Mouse (Mus musculus) heart, postnatal 0 days (tissue): ENCODE measurements around the gene Hmcn2. TPM values are rescaled to one million over a fixed set of nuclear protein-coding genes. Genes with fewer than 3 reads are reported as not detected.
A peak's percentile ranks its signal among the peaks of the same experiment; 100 is the strongest.

Experiments
- ATAC-seq: fragments of 200-750 bp; cut with Nextera tagmentation; 2 replicates; pipeline ENCODE4 v1.8.0; 2017; ENCODE audit warnings: low read depth, moderate number of reproducible peaks, moderate library complexity; ENCODE audit not compliant: insufficient read depth
- DNase-seq: peaks from one replicate; pipeline ENCODE4 v3.0.0-alpha.2; 2016; ENCODE audit warnings: low spot score
- H3K27ac ChIP-seq: fragments of 300-500 bp; sonication (generic); 2 replicates; pipeline ENCODE4 v1.5.1; 2014; ENCODE audit warnings: low read depth, mild to moderate bottlenecking
- H3K27me3 ChIP-seq: fragments of 300-500 bp; sonication (generic); 2 replicates; pipeline ENCODE4 v1.6.1; 2014; ENCODE audit warnings: low read length, mixed read lengths; ENCODE audit not compliant: control insufficient read depth, insufficient read depth
- H3K36me3 ChIP-seq: fragments of 300-500 bp; sonication (generic); replicated peaks from 2 replicates; pipeline ENCODE4 v1.6.1; 2014; ENCODE audit warnings: low read length, mixed read lengths; ENCODE audit not compliant: control insufficient read depth, insufficient read depth
- H3K4me1 ChIP-seq: fragments of 300-500 bp; sonication (generic); 2 replicates; pipeline ENCODE4 v1.6.1; 2014; ENCODE audit warnings: antibody characterized with exemption; ENCODE audit not compliant: control insufficient read depth, insufficient read depth
- H3K4me2 ChIP-seq: fragments of 300-500 bp; sonication (generic); 2 replicates; pipeline ENCODE4 v1.6.1; 2014; ENCODE audit warnings: low read depth, mild to moderate bottlenecking, low read length, moderate library complexity
- H3K4me3 ChIP-seq: fragments of 300-500 bp; sonication (generic); 2 replicates; pipeline ENCODE4 v1.5.1; 2014; ENCODE audit warnings: low read depth, low read length
- H3K9ac ChIP-seq: fragments of 300-500 bp; sonication (generic); replicated peaks from 2 replicates; pipeline ENCODE4 v1.6.1; 2014; ENCODE audit warnings: low read depth, low read length, mixed read lengths
- H3K9me3 ChIP-seq: fragments of 300-500 bp; sonication (generic); replicated peaks from 2 replicates; pipeline ENCODE4 v1.6.1; 2016; ENCODE audit warnings: low read length; ENCODE audit not compliant: control insufficient read depth
- CTCF ChIP-seq: IDR thresholded peaks from 2 replicates; pipeline ENCODE4 v1.5.1; 2016; ENCODE audit warnings: antibody characterized with exemption, control low read depth, low read depth
- EP300 ChIP-seq: IDR thresholded peaks from 2 replicates; pipeline ENCODE4 v1.6.1; 2016; ENCODE audit warnings: antibody characterized with exemption, low read depth
- WGBS: fragments of 180-500 bp; shearing (Covaris S2); extraction: QIAGEN DNeasy Blood & Tissue Kit; methylation state at CpG from one replicate; pipeline ENCODE4 v1.1.7; 2014; 5-methylcytosine and 5-hydroxymethylcytosine counted together
- polyA plus RNA-seq: library from polyadenylated mRNA; unstranded; fragments of >200 nt; fragmentation: Nextera tagmentation; extraction: Ambion mirVana; gene quantifications from 2 replicates; pipeline ENCODE4 v1.2.1, GENCODE M21; 2015
- total RNA-seq: library from RNA; depleted of rRNA; stranded (reverse); fragments of >200 nt; gene quantifications from 2 replicates; pipeline ENCODE4 v1.2.3, GENCODE M21; 2014; ENCODE audit warnings: low replicate concordance

Hmcn2 gene
- total and polyA plus RNA-seq, 2 experiments from 2014 or later, result 0.67 to 3.1 TPM

GRCm38 (mm10) chr2:31418021-31418420, 103.8 kb downstream of the Hmcn2 start:
- Histone ChIP-seq H3K4me2 (no peak overlapping the region), H3K9ac (no peak overlapping the region), H3K36me3 (no peaks in the 10 kb centered on the region), H3K4me3 (no peak overlapping the region), H3K27me3 (peaks cover 13% of the 10 kb centered on the region; the same call in 1 of the 2 replicates), H3K4me1 (no peaks in the 10 kb centered on the region), H3K9me3 (no peaks in the 10 kb centered on the region), H3K27ac (no peak overlapping the region)
- no peak for DNase-seq
- ATAC-seq, result no peak
- WGBS, result 91% methylated on average over 5 of the region's 5 CpGs
- TF ChIP-seq EP300 (no peak), CTCF (no peak)

- Histone ChIP-seq H3K36me3 (no peaks in the 10 kb centered on the region), H3K27me3 (peaks cover 17% of the 10 kb centered on the region; the same call in 1 of the 2 replicates), H3K4me3 (no peak overlapping the region), H3K9me3 (no peaks in the 10 kb centered on the region), H3K4me1 (no peaks in the 10 kb centered on the region), H3K4me2 (no peak overlapping the region), H3K27ac (no peak overlapping the region), H3K9ac (no peak overlapping the region)
- no peak for DNase-seq
- TF ChIP-seq EP300 (no peak), CTCF (no peak)
- ATAC-seq, result no peak
- WGBS, result 29% methylated on average over 8 of the region's 8 CpGs
These were observed 104.4 kb downstream of the Hmcn2 start for GRCm38 (mm10) chr2:31418571-31418970.

- no peak for TF ChIP-seq EP300
- peak; percentile 61 for TF ChIP-seq CTCF
- Histone ChIP-seq H3K4me1 (no peaks in the 10 kb centered on the region), H3K27ac (no peak overlapping the region), H3K4me2 (no peak overlapping the region), H3K27me3 (peaks cover 24% of the 10 kb centered on the region; the same call in 1 of the 2 replicates), H3K36me3 (no peaks in the 10 kb centered on the region), H3K9ac (no peak overlapping the region), H3K9me3 (no peaks in the 10 kb centered on the region), H3K4me3 (no peak overlapping the region)
- DNase-seq (peak; percentile 31), ATAC-seq (peak; percentile 32; the same call in 1 of the 2 replicates)
- WGBS, result 67% methylated on average over 6 of the region's 6 CpGs
These were observed 106.7 kb downstream of the Hmcn2 start for GRCm38 (mm10) chr2:31420914-31421313.

GRCm38 (mm10) chr2:31422576-31422975, 108.4 kb downstream of the Hmcn2 start:
- 65% methylated on average over 6 of the region's 6 CpGs for WGBS
- H3K27ac ChIP-seq, result no peak overlapping the region
- no peak overlapping the region for H3K4me2 ChIP-seq
- H3K36me3 ChIP-seq, result no peaks in the 10 kb centered on the region
- no peaks in the 10 kb centered on the region for H3K4me1 ChIP-seq
- ATAC-seq, result no peak
- no peaks in the 10 kb centered on the region for H3K9me3 ChIP-seq
- DNase-seq, result no peak
- H3K4me3 ChIP-seq, result no peak overlapping the region
- H3K9ac ChIP-seq, result no peak overlapping the region
- H3K27me3 ChIP-seq, result peaks cover 30% of the 10 kb centered on the region; the same call in 1 of the 2 replicates
- TF ChIP-seq CTCF, result no peak
- TF ChIP-seq EP300, result no peak

- Histone ChIP-seq H3K27me3 (0 out of 2 replicates have a peak, but pooled peaks cover 9% of the 10 kb centered on the region), H3K4me1 (peaks cover 6% of the 10 kb centered on the region; the same call in 1 of the 2 replicates), H3K9ac (no peak overlapping the region), H3K27ac (no peak overlapping the region), H3K36me3 (no peaks in the 10 kb centered on the region), H3K9me3 (no peaks in the 10 kb centered on the region), H3K4me2 (no peak overlapping the region), H3K4me3 (no peak overlapping the region)
- WGBS, result 24% methylated on average over 5 of the region's 5 CpGs
- DNase-seq (no peak), ATAC-seq (0 out of 2 replicates have a peak, but pooled peaks have one; percentile 43)
- TF ChIP-seq EP300 (no peak), CTCF (no peak)
These were observed 117.3 kb downstream of the Hmcn2 start for GRCm38 (mm10) chr2:31431477-31431876.

GRCm38 (mm10) chr2:31434746-31435145, 120.5 kb downstream of the Hmcn2 start:
- Histone ChIP-seq H3K27me3 (0 out of 2 replicates have a peak, but pooled peaks cover 6% of the 10 kb centered on the region), H3K4me1 (peaks cover 6% of the 10 kb centered on the region; the same call in 1 of the 2 replicates), H3K4me3 (no peak overlapping the region), H3K27ac (no peak overlapping the region), H3K9me3 (no peaks in the 10 kb centered on the region), H3K9ac (no peak overlapping the region), H3K36me3 (no peaks in the 10 kb centered on the region), H3K4me2 (no peak overlapping the region)
- 70% methylated on average over 10 of the region's 10 CpGs for WGBS
- TF ChIP-seq EP300 (no peak), CTCF (no peak)
- DNase-seq (no peak), ATAC-seq (no peak)
